Mouse (Mus musculus): ENCODE results near the gene Smarcd2.
"Not testable (repeated sequence)": the region's sequence is repeated elsewhere in the genome, so short reads cannot be mapped to it uniquely, and the experiment has no call there.

Gene Smarcd2

DNA sequence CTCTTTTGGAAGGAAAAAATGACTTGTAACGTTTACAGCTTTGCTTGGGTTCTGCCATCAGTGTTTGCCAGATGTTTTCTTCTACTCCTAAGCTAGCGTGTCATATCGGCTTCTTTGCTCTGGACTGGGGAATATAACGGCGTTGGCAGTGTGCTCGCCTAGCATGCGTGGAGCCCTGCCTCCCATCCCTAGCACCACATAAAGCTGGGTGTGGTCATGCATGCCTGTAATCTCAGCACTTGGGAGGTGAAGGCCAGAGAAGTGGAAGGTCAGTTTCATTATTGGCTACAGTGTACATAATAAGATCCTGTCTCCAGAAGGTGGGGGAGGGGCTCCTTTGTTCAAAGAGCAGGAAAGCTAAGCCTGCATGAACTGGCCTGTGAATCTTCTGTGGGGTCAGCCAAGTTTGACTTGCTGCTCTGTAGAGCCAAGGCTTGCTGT lies 2.2 kb upstream of the Smarcd2 start:
- peak; percentile 55 to 61 for DNase-seq

DNA sequence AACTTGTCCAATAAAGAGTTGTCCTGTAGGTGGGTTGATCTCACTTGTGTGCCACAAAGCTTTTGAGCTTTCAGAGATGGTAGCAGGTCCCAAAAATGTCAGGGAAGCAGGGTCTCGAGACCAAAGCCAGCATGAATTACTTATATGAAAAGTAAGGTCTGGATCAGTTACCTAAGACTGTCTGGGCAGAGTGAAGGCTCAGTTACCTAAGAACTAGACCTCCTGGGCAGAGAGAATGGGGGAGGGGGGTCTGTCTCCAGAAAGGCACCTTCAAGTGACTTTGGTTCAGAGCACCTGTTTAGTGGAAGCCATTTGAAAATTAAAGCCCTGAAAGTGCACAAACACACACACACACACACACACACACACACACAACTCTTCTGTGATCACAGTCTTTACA lies 1.6 kb upstream of the Smarcd2 start:
- no peak for DNase-seq

DNA sequence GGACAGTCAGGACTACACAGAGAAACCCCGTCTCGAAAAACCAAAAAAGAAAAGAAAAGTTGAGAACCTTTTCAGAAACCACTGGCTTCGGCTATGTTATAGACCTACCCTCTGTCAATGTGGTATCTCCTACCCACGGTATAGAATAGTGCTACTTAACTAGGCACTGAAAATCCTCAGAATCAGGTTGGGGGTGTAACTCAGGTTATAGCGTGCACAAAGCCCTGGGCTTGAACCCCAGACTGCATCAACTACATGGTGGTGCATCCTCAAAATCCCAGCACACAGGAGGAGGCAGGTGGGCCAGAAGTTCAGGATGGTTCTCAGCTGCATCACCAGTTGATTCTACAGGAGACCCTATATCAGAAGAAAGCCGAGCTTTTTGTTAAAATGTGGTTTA lies 1.0 kb upstream of the Smarcd2 start:
- no peak for DNase-seq

DNA sequence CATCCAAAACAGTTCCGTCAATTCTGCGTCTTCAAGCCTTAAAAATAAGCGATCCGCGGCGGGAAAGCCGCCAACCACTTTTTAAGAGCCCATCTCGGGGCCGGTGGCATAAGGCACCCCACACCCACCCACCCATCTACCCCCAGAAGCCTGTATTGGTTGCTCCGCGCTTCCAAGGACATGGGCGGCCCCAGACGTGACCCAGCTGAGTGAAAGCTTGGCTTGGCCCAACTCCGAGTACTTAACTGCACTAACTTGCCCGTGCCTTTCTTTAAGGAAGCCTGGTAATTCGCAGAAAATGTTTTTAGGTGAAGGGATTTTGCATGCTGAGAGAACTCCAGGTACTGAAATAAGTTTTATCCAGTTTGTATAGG lies 526 bp upstream of the Smarcd2 start:
- DNase-seq = no peak

DNA sequence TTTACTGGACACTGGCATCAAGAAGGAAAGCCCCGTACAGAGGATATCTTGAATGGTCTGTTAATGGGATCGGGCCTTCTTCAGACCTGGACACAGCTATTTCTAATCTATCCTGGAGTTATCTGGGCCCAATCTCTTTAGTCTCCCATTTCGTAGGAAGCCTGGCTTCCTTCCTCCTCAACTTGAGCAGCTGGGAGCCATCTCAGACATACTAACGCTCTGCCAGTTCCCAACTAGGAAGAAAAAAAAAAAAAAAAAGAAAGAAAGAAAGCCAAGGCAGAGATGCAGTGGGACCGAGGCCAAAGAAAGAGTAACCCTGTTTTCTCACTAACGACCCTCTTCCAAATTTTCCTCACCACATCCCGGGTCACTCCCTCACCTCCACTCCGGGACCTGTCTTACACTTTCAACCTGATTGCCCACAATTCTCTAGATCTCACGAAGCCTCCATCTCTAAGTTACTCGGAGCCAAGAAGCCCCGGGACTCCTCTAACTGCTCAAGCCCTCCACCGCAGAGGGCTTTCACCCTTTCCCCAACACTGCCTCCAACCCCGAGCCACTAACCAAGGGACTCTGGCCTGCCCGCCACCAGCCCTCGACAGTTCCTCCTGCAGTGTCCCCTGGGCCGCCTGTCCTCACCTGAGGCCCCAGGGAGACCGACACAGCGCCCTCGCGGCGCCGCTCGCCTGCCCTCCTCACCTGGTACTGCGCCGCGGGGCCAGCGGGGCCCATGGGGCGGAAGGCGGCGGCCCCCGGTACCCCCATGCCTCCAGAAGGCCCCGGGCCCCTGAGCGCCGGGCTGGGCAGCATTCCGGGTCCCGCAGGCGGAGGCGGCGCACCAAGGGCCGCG lies 753 bp downstream of the Smarcd2 start:
- DNase-seq = peak in 1 of 2 experiments; percentile 46

DNA sequence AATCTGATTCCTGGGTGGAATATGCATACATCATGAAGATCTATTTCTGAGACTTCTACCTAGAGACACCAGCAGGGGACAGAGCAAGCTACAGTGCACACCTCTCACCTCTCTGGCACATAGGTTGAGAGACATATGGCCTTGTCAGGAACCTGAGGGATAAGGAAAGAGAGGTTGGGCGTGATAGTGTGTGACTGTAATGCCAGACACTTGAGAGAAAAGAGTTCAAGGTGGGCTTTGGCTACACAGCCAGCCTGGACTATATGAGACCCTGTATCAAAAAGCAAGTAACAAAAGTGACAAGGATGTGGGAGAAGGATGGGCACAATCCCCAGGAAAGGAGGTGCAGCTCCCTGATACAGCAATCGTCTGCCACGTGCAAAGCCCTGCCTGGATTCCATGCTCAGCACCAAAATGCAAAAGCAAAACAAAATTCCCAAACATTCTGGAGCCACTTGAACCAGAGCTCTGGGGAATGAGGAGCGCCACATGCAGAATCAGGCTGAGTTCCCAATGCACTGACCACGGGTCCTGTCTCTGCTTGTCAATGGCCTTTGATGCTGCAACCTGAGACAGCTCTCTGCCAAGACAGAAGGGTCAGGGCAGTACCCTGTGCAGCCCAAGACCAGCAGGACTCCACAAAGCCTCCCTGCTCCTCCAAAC lies 1.5 kb downstream of the Smarcd2 start:
- no peak for DNase-seq

DNA sequence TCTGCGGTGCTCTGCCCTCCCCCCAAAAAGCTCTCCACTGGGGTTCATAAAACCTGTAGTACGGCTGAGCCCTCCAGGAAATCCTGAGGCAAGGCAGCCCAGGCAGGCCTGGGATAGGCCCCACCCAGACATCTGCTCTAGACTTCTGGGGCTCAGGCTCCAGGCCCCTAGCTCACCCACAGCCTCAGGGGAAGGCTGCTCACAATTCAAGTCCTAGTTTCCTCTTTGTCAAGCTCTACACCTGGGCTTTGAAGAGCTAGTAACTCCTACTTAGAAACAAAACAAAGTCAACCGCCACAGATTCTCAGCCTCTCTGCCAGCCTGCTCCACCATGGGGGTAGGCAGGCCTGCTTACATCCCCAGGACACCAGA lies 3.7 kb downstream of the Smarcd2 start:
- DNase-seq = no peak

DNA sequence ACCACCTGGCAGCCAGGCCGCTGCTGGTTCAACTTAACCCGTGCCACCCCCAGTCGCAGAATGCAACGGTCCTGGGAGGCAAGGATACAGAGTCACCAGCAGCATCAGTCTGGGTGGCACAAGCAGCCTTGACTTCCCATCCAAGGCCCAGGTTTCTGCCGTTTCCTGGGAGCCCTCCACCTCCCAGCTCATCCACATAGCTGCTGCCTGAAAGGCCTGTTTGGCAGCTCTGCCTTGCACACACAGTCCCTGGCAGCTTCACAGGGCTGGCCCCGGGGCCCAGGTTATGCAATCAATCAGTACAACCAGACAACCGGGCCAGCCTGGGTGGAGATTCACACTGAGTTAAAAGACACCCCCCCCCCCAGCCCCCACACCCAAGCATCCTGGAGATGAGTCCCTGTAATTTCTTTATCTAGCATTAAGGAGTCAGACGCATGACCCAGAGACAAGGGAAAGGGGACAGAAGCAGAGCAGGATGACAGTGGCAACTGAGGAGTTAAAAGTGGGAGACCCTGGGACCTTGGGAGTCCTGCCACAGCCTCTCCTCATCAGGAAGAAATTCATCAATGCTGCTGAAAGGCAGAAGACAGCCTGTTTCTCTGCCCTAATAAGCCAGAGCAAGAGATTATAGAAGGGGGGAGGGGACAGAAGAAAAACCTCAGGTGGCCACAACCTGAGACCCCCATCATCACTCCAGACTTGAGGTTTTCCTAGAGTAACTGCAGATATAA lies 4.3 kb downstream of the Smarcd2 start:
- DNase-seq = peak; percentile 71 to 72

DNA sequence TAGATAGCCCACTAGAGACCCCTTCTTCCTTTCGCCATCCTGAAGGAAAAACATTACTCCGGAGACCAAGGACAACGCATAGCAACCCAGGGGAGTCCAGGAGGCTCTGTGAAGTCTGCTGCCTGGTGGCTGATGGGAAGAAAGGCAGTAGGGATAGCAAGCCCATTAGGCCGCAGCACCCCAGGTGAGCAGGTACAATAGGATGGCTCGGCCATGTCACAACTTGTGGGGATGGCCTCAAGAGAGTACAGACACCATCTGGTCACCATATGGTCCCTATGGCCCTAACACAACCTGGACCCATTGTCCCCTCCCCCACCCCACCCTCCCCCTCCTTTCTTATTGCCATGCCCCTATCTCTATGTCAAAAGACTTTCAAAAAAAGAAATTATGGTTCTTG lies 4.9 kb downstream of the Smarcd2 start:
- DNase-seq = no peak

DNA sequence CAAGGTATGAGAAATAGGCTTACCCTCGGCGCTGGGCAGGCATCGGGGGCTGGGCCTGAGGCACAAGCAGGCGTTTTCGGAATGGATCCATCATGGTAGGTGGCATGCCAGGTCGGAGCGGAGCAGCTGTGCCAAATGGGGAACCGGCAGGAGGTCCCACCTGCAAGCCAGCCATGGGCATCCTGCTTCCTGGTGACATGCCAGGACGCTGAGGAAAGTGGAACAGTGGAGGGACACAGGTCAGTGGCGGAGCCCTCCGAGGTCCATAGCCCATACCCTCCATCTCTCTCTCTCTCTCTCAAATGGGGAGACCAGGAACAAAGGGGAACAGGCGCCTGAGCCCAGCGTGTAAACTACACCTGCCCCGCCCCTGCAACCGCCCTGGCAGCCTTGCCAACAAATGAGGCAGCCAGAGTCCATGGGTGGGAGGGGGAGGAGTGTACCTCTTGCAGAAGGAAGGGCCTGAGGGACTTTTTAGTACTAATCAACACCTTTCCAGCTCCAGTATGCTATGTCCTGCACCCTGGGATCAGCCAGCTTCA lies 5.4 kb downstream of the Smarcd2 start:
- DNase-seq = peak; percentile 64 to 66

DNA sequence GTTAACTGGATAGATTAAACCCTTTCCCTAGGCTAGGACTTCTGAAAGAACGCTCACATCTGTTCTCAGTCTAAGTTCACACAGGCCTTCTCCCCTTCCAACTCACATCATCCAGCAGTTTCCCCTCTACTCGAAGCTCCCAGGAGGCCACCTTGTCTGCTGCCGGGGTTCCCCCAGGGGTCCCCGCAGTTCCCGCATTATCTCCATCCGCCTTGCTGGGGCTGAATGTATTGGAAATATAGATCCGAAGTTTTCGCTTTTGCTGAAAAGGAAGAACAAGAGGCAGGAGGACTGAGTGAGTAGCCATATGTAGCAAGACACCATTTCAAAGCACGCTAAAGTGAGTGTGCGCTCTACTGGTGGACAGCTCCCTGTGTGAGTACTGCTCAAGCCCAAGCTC lies 6.3 kb downstream of the Smarcd2 start:
- no peak for DNase-seq

DNA sequence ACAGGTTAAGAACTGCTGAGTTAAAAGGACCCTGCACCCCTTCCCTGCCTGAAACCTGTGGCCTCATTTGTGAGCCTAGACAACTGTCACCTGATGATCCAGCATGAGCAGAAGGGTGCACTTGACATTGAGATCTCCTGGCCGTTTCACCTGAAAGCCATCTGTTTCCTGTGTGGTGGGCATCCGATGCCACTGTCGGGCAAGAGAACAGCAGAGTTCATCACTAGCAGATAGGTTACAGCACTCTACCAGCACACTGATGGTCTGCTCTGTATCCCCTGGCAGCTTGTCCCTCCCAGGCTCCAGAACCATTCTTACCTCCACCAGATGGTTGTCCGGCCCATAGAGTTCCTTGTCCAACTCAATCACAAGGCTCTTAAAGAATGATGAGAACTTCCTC lies 7.2 kb downstream of the Smarcd2 start:
- DNase-seq = no peak

DNA sequence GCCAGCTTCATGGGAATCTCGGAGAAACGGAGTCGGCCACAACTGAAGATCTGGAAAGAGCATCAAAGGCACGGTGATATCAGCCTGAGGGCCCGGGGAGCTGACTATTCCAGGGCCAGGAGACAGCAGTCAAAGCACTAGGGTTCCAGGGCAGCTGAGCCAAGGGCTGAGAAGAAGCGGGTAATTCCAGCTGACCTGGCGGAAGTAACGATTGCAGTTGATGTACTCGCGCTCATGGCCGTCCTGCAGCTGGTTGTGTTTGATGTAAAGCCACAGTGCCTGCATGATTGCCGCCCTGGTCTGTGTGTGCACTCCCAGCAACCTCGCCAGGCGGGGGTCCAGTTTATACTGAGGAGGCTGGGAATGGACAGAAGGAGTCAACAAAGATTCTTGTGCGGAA lies 7.8 kb downstream of the Smarcd2 start:
- no peak for DNase-seq

DNA sequence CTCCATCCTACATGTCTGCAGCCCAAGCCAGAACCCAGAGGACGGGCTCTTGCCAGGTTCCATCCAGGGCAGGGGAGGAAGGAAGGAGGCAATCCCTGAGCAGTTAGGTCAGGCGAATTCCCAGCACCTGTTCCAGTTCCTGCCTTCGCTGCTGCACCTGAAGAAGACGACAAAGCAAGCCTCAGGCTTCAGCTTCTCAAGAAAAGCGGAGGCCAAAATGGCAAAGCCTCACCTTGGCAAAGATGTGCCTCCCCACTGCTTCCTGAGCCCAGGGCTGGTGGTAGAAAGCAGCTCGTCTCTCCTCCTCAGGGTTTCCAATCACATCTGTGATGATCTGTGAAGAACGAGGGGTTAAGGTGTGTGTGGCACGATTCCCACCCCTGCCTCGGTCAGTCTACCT lies 8.8 kb downstream of the Smarcd2 start:
- DNase-seq = no peak

DNA sequence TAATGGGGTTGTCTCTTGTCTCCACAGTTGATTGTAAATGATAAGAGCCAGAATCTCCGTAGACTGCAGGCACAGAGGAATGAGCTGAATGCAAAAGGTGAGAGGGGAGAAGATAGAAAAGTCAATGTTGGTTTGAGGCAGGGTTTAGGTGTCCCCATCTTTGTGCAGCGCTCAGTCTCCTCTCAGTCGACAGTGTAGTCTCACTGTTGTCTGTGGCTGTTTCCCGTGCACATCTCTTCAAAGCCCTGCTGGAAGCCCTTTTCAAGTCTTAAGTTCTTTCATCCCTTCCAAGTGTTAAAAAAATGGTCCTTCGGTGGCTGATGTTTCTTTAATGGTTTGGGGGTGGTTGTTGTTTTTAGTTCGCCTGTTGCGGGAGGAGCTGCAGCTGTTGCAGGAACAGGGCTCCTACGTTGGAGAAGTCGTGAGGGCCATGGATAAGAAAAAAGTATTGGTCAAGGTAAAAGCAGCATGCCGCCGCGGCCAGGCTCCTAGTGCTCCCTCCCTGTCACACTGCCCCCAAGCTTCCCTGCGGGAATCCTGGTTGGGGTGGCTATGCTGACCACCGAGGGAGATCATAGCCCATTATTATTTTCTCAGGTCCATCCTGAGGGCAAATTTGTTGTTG lies 11.8 kb downstream of the Smarcd2 start:
- no peak for DNase-seq

DNA sequence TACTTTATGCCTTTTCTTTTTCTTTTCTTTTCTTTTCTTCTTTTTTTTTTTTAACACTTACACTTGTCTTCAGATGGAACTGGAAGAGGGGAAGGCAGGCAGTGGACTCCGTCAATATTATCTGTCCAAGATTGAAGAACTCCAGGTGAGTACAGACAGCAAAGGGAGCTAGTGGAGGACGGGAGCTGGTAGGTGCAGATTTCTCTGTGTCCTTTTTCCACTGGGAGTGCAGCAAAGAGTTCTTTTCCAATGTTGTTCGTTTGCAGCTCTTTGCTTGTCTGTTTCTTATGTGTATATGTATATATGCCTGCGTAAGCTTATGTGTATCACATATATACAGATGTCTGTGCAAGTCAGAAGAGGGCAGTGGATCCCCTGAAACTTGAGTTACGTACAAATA lies 16.0 kb downstream of the Smarcd2 start:
- peak in 1 of 2 experiments; percentile 52 for DNase-seq

DNA sequence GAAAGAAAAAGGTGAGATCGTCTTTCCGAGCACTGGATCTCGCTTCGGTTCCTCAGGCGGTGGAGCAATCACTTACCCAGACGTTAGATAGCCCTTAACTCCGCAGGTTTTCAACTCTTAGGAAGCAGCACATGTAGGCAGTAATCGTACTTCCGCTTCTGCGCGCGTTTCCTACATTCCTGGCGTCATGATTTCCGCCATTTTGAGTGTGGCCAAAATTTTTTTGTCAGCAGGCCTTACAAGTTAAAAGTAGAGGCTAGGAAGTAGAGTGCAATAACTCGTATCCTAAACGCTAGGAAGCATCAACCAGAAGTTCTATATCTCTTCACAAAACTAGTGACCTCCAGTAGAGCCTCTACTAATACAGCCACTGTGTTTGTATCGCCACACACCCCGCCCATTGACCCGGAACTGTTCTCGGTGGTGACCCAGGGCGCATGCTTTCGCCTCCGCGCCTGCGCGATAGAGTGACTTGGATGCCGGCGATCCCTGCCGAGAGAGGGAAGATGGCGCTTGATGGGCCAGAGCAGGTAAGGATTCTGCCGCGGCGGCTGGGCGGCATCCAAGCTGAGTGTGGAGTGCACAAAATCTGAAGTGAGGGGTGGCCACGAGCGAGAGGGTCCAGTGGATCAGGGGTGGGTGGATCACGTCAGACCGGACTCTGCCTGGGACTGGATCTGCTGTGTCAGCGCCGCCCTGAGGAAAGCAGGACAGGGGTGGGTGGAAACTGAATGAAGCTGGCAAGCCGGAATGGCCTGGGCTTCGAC lies 16.9 kb downstream of the Smarcd2 start, which contains the start of the genes Ftsj3 and Psmc5:
TSS of gene Ftsj3 (minus strand) at position 395 of the 767 bp plus-strand sequence.
TSS of gene Psmc5 (plus strand) at position 470 of the 767 bp plus-strand sequence.
- DNase-seq = peak; percentile 96 to 99

DNA sequence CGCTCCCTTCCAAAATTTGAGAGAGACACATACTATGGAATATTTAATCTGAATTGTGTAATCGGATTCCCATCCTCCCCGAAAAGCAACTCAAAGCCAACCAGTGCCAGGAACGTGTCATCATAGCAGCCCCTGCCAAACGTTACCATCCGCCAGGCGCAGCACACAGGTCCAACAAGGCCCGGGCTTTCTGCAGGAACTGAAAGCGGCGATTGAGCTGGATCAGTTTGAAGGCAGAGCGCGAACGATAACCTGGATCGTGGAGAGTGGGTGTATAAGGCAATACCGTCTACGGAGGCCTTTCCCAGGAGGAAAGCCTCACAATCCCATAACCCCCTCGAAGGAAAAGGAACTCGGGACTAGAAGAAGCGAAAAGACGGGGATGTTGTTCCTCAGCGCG lies 17.6 kb downstream of the Smarcd2 start:
- no peak for DNase-seq

DNA sequence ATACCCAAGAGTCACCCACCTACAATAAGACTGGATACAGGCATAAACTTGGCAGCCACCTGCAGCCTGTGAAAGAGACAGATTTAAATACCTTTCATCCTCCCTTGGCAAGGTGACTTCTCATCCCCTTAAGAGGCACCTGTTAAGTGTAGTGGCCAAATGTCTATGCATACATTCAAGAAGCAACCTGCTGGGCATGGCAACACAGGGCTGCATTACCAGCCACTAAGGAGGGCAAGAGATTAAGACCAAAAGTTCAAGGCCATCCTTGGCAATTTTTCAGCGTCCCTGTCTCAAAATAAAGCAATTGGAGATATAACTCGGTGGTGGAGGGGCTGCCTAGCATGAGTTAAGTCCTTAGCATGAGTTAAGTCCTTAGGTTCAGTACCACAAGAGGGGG lies 18.0 kb downstream of the Smarcd2 start:
- peak in 1 of 2 experiments; percentile 0 for DNase-seq

DNA sequence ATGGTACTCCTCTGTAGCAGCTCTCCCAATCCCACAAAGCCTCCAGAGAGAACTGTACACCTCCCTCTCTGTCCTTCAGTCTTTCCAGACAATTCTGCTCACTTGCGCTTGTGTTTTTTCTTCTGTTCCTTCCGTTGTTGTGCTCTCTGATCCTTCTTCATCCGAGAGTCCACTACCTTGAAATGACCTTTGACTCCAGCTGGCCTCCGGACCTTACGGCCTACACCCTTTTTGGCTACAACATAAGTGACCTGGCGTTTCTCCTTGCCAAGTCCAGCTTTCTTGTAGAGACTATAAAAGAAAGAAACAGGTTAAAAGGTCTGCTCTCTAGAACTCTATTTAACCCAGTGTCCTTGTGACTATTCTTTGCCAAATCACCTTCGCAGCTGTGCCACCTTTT lies 23.4 kb downstream of the Smarcd2 start:
- DNase-seq = peak; percentile 55 to 59

DNA sequence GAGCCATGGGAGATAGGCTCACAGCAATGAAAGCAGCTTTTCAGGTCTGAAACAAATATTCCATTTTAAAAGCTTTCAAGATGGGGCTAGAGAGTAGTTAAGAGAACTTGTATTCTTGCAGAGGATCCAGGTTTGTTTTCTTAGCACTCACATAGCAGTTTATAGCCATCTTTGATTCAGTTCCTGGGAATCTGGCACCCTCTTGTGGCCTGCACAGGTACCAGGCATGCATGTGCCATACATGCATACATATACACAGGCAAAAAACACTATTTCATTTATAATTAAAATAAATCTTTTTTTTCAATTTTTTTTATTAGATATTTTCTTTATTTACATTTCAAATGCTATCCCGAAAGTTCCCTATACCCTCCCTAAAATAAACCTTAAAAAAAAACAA lies 25.9 kb downstream of the Smarcd2 start:
- no peak for DNase-seq

DNA sequence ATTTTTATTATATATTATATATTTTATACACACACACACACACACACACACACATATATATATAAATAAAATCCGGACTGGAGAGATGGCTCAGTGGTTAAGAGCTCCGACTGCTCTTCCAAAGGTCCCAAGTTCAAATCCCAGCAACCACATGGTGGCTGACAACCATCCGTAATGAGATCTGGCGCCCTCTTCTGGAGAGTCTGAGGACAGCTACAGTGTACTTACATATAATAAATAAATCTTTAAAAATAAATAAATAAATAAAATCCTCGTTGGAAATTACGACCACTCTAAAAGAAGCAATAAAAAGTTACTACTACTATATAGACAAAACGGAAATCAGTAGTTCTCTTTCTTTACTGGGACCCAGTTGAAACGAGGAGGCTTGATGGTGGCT lies 38.8 kb downstream of the Smarcd2 start:
- DNase-seq = not testable (repeated sequence)

Measured in kidney, adult 8-10 months (tissue).